Mouse (Mus musculus): ENCODE data around the gene Parp1. TPM values are rescaled to one million over a fixed set of nuclear protein-coding genes. Genes with fewer than 3 reads are reported as not detected.
"Not testable (repeated sequence)": the region's sequence is repeated elsewhere in the genome, so short reads cannot be mapped to it uniquely, and the experiment has no call there.

Gene Parp1
- polyA plus RNA-seq, 1 experiment, result 3.5 TPM

DNA sequence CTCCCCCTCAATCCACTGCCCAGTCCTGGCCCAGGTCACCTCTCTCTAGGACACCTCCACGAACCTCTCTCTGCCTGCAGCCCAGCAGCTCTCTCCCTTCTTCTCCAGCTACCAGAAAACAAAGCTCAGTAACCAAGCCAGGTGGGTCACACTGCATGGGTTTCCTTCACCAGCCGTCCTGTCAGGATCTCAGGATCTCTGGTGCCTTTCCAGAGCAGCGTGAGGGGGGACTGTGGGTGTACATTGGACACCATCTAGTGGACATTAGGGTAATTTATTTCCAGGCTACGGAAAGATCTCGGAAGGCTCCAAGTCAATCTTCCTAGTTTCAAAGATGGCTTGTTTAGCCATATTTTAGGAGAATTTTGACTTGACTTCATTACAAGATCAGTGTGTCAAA is 18.0 kb upstream of the Parp1 start:
- no peaks in the 10 kb centered on the region for H3K36me3 ChIP-seq (ENCODE audit: control insufficient read depth)
- peaks cover 32% of the 10 kb centered on the region for H3K27me3 ChIP-seq (ENCODE audit: control insufficient read depth)
- no peaks in the 10 kb centered on the region for H3K9me3 ChIP-seq (ENCODE audit: control insufficient read depth, low read length)
- H3K4me3 ChIP-seq (replicated peaks), result no peak overlapping the region
- no peak for TF ChIP-seq TAL1 (IDR thresholded peaks at IDR 0.05; ENCODE audit: low read length)
- TF ChIP-seq GATA1 (IDR thresholded peaks at IDR 0.05; ENCODE audit: low read length), result no peak
- no peaks in the 10 kb centered on the region for H3K4me1 ChIP-seq (ENCODE audit: control insufficient read depth)

DNA sequence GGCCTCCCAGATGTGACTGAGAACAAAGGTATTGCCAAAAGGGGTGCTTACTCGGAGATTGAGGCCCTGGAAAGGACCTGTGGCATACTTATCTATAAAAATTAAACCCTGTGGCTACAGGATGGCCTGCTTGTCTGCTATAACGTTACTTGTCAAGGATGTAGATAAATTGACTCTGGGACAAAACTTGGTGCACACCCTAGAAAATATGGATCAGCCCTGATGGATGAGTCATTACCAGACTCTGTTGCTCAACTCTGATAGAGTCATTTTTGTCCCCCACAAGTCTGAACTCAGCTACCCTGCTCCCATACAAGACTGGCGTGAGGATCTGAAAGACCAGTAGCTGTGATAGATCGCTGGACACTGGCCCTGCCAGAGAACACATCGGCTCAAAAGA is 11.8 kb upstream of the Parp1 start:
- Histone ChIP-seq H3K4me3 (replicated peaks) (no peak overlapping the region), H3K36me3 (ENCODE audit: control insufficient read depth) (no peaks in the 10 kb centered on the region), H3K9me3 (ENCODE audit: control insufficient read depth, low read length) (no peaks in the 10 kb centered on the region), H3K27me3 (ENCODE audit: control insufficient read depth) (no peaks in the 10 kb centered on the region), H3K4me1 (ENCODE audit: control insufficient read depth) (peaks cover 7% of the 10 kb centered on the region)
- TF ChIP-seq GATA1 (IDR thresholded peaks at IDR 0.05; ENCODE audit: low read length) (no peak), TAL1 (IDR thresholded peaks at IDR 0.05; ENCODE audit: low read length) (no peak)

DNA sequence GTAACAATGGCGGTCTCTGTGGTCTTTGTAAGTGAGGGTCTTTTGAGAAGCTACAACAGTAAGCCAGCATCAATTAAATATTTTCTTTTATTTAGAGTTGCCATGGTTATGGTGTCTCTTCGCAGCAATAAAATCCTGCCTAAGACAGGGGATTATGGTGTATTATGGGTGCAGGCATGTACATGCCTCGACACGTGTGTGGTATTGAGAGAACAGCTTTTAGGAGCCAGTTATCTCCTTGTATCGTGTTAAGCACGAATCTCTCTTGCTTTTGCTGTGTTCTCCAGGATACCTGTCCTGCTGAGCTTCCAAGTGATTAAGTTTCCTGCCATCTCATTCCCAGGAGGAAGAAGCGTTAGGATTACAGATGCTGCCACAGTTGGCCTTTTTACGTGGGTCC is 9.3 kb upstream of the Parp1 start:
- no peak overlapping the region for H3K4me3 ChIP-seq (replicated peaks)

DNA sequence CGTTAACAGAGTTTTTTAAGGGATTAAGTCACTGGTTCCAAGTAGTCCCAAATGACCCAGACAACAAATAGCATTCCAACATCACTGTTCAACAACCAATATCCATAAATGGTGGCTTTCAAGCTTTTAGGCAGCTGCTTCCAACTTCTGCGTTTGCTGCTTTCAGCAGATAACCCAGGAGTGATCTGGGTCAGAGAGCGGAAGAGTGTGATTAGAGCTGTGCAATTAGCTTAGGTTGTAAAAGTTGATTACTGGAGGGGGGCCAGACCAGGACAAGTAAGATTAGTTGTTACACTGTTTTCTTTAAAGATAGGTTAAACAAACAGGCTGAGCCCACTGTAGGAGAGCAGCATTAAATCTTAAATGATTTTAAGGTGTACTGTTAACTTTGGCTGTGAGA is 7.5 kb upstream of the Parp1 start:
- TF ChIP-seq GATA1 (IDR thresholded peaks at IDR 0.05; ENCODE audit: low read length), result no peak
- no peak overlapping the region for H3K4me3 ChIP-seq (replicated peaks)

More for the DNA sequence above, 9.3 kb upstream of the Parp1 start:
- H3K36me3 ChIP-seq (ENCODE audit: control insufficient read depth), result no peaks in the 10 kb centered on the region
- H3K9me3 ChIP-seq (ENCODE audit: control insufficient read depth, low read length), result no peaks in the 10 kb centered on the region
- TF ChIP-seq GATA1 (IDR thresholded peaks at IDR 0.05; ENCODE audit: low read length) (no peak), TAL1 (IDR thresholded peaks at IDR 0.05; ENCODE audit: low read length) (no peak)
- H3K27me3 ChIP-seq (ENCODE audit: control insufficient read depth), result no peaks in the 10 kb centered on the region
- H3K4me1 ChIP-seq (ENCODE audit: control insufficient read depth), result peaks cover 7% of the 10 kb centered on the region

DNA sequence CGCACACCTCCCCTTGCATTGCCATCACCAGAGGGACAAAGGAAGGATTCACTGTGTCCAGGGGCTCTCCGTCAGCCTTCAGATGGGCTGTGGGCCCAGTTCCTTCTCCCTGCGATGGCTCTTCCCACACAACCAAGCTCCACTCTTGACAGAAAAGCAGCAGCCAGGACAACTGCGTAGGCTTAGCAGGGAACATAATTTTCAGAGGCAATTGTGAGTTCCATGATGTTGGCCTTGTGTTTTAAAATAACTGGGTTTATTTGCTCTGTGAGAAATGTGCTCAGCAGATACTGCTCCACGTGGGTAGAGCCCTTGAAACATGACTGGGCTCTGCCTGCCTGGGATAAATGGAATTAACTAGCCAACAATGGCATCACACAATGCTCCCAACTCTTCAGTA is 3.8 kb upstream of the Parp1 start:
- Histone ChIP-seq H3K27me3 (ENCODE audit: control insufficient read depth) (no peaks in the 10 kb centered on the region), H3K4me1 (ENCODE audit: control insufficient read depth) (peaks cover 18% of the 10 kb centered on the region), H3K9me3 (ENCODE audit: control insufficient read depth, low read length) (no peaks in the 10 kb centered on the region), H3K4me3 (replicated peaks) (no peak overlapping the region), H3K36me3 (ENCODE audit: control insufficient read depth) (no peaks in the 10 kb centered on the region)
- TF ChIP-seq TAL1 (IDR thresholded peaks at IDR 0.05; ENCODE audit: low read length), result no peak
- TF ChIP-seq GATA1 (IDR thresholded peaks at IDR 0.05; ENCODE audit: low read length), result no peak

More for the DNA sequence above, 7.5 kb upstream of the Parp1 start:
- H3K4me1 ChIP-seq (ENCODE audit: control insufficient read depth), result peaks cover 7% of the 10 kb centered on the region
- no peaks in the 10 kb centered on the region for H3K9me3 ChIP-seq (ENCODE audit: control insufficient read depth, low read length)
- H3K36me3 ChIP-seq (ENCODE audit: control insufficient read depth), result no peaks in the 10 kb centered on the region
- no peaks in the 10 kb centered on the region for H3K27me3 ChIP-seq (ENCODE audit: control insufficient read depth)

DNA sequence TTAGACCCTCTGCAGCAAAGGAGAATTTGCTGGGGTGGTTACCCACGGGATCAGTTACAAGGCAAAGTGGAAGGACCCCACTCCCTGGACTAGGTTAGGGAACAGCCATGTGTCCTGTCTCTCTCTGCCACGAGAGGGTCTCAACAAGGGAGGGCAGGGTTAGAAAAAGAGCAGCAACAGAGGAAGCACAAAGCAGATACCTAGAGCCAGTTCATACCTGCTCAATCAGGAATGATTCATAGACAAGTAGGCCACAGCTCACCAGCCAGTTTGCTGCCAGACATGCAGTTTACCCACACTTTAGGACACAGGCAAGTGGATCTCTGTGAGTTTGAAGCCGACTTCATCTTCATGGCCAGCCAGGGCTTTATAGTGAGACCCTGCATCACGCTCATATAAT is 963 bp upstream of the Parp1 start:
- Histone ChIP-seq H3K9me3 (ENCODE audit: control insufficient read depth, low read length) (no peaks in the 10 kb centered on the region), H3K36me3 (ENCODE audit: control insufficient read depth) (peaks cover 13% of the 10 kb centered on the region)

DNA sequence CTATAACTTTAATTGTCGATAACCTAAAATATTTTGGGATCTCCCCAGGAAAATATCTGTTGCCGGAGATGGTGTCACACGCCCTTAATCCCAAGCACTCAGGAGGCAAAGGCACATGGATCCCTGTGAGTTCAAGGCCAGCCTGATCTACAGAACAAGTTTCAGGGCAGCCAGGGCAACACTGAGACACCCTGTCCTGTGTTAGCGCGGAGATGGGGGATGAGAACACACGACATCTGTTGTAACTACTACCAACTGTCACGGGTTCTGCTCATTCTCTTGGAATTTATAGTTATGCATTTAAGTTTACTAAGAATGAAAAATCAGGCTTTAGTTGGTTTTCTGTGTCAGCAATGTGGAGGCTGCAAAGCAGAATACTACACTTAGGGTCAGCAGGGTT is 476 bp upstream of the Parp1 start:
- Histone ChIP-seq H3K27me3 (ENCODE audit: control insufficient read depth) (no peaks in the 10 kb centered on the region), H3K4me1 (ENCODE audit: control insufficient read depth) (peaks cover 50% of the 10 kb centered on the region), H3K36me3 (ENCODE audit: control insufficient read depth) (peaks cover 18% of the 10 kb centered on the region), H3K4me3 (replicated peaks) (peak overlapping the region; percentile 88), H3K9me3 (ENCODE audit: control insufficient read depth, low read length) (no peaks in the 10 kb centered on the region)
- no peak for TF ChIP-seq TAL1 (IDR thresholded peaks at IDR 0.05; ENCODE audit: low read length)
- no peak for TF ChIP-seq GATA1 (IDR thresholded peaks at IDR 0.05; ENCODE audit: low read length)

More for the DNA sequence above, 963 bp upstream of the Parp1 start:
- no peak for TF ChIP-seq GATA1 (IDR thresholded peaks at IDR 0.05; ENCODE audit: low read length)
- TF ChIP-seq TAL1 (IDR thresholded peaks at IDR 0.05; ENCODE audit: low read length), result no peak
- Histone ChIP-seq H3K27me3 (ENCODE audit: control insufficient read depth) (no peaks in the 10 kb centered on the region), H3K4me3 (replicated peaks) (no peak overlapping the region), H3K4me1 (ENCODE audit: control insufficient read depth) (peaks cover 47% of the 10 kb centered on the region)

DNA sequence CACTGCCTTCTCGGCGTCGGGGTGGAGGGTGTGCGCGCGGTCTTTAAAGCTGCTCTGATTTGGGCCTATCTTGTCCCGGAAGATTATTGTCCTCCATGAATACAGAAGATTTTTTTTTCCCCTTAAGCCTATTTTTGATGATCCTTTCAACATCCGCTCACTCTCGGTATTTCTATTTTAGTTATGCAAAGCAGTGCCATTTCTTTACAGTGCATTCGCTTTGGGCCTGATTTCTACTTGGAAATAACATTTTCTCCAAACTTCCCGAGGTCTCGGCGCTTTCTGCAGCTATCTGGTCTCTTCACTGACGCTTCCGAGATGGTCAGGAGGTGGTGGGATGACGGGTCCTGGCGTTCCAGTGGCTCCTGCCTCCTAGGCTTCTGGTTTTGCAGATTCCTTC is 729 bp downstream of the Parp1 start:
- Histone ChIP-seq H3K4me3 (replicated peaks) (peak overlapping the region; percentile 88), H3K9me3 (ENCODE audit: control insufficient read depth, low read length) (no peaks in the 10 kb centered on the region), H3K27me3 (ENCODE audit: control insufficient read depth) (no peaks in the 10 kb centered on the region), H3K4me1 (ENCODE audit: control insufficient read depth) (peaks cover 51% of the 10 kb centered on the region), H3K36me3 (ENCODE audit: control insufficient read depth) (peaks cover 30% of the 10 kb centered on the region)
- no peak for TF ChIP-seq GATA1 (IDR thresholded peaks at IDR 0.05; ENCODE audit: low read length)
- TF ChIP-seq TAL1 (IDR thresholded peaks at IDR 0.05; ENCODE audit: low read length), result no peak

DNA sequence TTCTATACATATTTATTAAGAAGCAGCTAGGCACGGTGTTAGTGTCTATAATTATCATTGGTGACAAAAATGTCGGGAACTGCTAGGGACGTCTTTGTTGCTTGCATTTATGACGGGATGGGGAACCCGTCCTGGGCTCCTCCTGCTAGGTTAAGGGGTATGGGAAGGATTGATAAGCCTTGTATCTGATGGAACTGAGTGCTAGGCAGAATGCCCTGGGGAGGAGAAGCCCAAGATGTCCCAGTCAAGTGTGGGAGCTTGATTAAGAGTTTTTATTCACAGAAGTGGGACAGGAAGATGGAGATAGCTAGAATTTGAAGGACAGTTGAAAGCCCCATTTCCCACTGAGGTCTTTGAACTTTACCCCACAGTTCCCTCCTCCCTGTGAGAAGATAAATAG is 1.5 kb downstream of the Parp1 start:
- H3K36me3 ChIP-seq (ENCODE audit: control insufficient read depth), result peaks cover 35% of the 10 kb centered on the region
- H3K4me3 ChIP-seq (replicated peaks), result peak overlapping the region; percentile 88
- no peaks in the 10 kb centered on the region for H3K9me3 ChIP-seq (ENCODE audit: control insufficient read depth, low read length)
- peak; percentile 45; the same call in 1 of the 2 replicates for TF ChIP-seq GATA1 (IDR thresholded peaks at IDR 0.05; ENCODE audit: low read length)
- peak; percentile 36; the same call in 1 of the 3 replicates for TF ChIP-seq TAL1 (IDR thresholded peaks at IDR 0.05; ENCODE audit: low read length)
- no peaks in the 10 kb centered on the region for H3K27me3 ChIP-seq (ENCODE audit: control insufficient read depth)
- H3K4me1 ChIP-seq (ENCODE audit: control insufficient read depth), result peaks cover 51% of the 10 kb centered on the region

DNA sequence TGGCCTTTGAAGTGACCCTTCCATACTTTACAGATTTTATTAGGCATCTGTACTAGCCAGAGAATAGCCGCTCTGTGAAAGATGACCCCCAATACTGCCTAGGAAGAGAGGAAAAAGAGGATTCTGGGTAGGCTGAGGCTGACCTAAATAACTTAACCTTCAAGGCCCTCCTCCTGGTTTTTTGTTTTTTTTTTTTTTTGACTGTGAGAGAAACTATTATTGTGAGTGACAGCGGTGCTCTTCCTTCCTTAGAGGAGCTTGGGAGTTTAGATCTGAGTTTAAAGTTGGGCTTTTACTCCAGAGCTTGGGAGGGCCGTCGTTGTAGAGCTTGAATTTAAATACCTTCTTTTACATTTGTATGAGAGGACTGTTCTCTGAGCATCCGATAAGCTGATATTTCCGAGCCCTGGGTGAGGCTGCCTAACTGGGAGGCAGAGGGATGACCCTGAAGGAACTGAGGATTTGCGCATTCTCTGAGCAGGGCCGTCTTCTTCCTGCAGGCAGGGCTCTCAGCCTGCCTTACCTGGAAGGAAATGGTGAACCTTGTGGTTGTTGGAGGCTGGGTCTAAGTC is 2.4 kb downstream of the Parp1 start:
- Histone ChIP-seq H3K27me3 (ENCODE audit: control insufficient read depth) (no peaks in the 10 kb centered on the region), H3K4me1 (ENCODE audit: control insufficient read depth) (peaks cover 51% of the 10 kb centered on the region), H3K4me3 (replicated peaks) (peak overlapping the region; percentile 88), H3K9me3 (ENCODE audit: control insufficient read depth, low read length) (no peaks in the 10 kb centered on the region), H3K36me3 (ENCODE audit: control insufficient read depth) (peaks cover 42% of the 10 kb centered on the region)
- TF ChIP-seq TAL1 (IDR thresholded peaks at IDR 0.05; ENCODE audit: low read length) (no peak), GATA1 (IDR thresholded peaks at IDR 0.05; ENCODE audit: low read length) (no peak)

DNA sequence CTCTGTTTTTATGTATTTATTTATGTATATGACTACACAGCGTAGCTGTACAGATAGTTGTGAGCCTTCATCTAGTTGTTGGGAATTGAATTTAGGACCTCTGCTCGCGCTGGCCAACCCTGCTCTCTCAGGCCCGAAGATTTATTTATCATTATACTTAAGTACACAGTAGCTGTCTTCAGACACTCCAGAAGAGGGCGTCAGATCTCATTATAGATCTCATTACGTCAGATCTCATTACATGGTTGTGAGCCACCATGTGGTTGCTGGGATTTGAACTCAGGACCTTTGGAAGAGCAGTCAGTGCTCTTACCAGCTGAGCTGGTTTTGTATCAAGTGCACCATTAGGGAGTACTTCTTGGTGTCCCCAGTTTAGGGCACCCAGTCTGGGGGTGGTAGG is 3.0 kb downstream of the Parp1 start:
- H3K4me3 ChIP-seq (replicated peaks), result not testable (repeated sequence)

More for the DNA sequence above, 3.0 kb downstream of the Parp1 start:
- H3K27me3 ChIP-seq (ENCODE audit: control insufficient read depth); H3K9me3 ChIP-seq (ENCODE audit: control insufficient read depth, low read length): not testable (repeated sequence)
- Histone ChIP-seq H3K4me1 (ENCODE audit: control insufficient read depth) (peaks cover 51% of the 10 kb centered on the region), H3K36me3 (ENCODE audit: control insufficient read depth) (peaks cover 48% of the 10 kb centered on the region)

Data from erythroblast, embryonic 14.5 days (primary cell).